Mouse (Mus musculus) CH12.LX (cell line): Measurements from ENCODE around the gene Aatf.

ENCODE experiments used
- CTCF ChIP-seq, 2 experiments: IDR thresholded peaks in 1 of 2; conservative IDR thresholded peaks in 1 of 2; 2 replicates each; pipeline ENCODE4 v1.5.1; 2011 to 2012; ENCODE audit warnings: low read depth in 2 of 2, low read length in 2 of 2, improper control_type of control experiment in 1 of 2, inconsistent platforms in 1 of 2, mild to moderate bottlenecking in 1 of 2, moderate library complexity in 1 of 2
- KAT2A ChIP-seq: IDR thresholded peaks from 2 replicates; pipeline ENCODE4 v1.6.1; 2012; ENCODE audit warnings: low read length, improper control_type of control experiment, inconsistent platforms; ENCODE audit not compliant: insufficient replicate concordance
- POLR2A ChIP-seq: IDR thresholded peaks from 2 replicates; pipeline ENCODE4 v1.6.1; 2011; ENCODE audit warnings: low read depth, mild to moderate bottlenecking, improper control_type of control experiment, low read length
- ZMIZ1 ChIP-seq: IDR thresholded peaks from 2 replicates; pipeline ENCODE4 v1.6.1; 2012; ENCODE audit warnings: low read depth, mild to moderate bottlenecking, inconsistent platforms, low read length, improper control_type of control experiment

DNA sequence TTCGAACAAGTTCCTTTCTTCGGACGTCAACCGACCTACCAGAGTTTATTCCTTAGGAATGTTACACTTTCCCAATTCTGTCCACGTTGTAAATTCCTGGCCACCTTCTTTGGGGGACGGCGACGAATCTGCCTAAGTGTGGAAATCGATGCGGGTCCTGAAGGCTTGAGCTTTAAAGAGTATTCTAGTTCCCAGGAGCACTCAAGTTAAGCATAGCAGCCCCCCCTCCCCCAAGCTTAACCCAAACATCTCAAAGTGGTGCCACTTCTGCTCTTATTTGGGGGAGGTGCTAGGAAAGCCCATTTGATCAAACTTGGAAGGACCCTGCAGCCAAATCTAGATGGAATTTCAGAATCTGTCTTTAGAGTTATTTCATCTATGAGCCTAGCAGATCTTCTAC lies 13.1 kb upstream of the Aatf start:
- TF ChIP-seq CTCF (conservative IDR thresholded peaks at IDR 0.05 in 1 of 2, IDR thresholded peaks at IDR 0.05 in 1 of 2; ENCODE audit: low read depth in 2 of 2, low read length in 2 of 2) (no peak), POLR2A (no peak), KAT2A (no peak), ZMIZ1 (no peak)
